In the genomic region with DNA sequence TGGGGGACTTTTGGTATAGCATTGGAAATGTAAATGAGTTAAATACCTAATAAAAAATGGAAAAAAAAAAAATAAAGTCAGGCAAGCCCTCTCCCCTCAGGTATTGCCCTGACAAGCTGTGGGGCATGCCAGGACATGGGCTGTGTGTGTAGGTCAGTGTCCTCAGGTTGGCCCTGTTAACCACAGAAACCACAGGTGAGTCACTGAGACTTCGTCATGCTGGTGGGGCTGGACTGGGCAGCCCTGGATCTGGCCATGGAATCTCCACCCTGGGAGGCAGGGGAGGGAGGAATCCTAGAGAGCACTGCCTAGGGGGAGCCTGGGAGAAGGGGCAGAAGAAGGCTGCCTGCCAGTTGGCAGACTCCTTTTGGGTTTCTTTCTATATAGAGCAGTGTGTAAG, we compare ENCODE assay signal across 32 mouse cellular contexts. TPM values are rescaled to one million over a fixed set of nuclear protein-coding genes. Genes with fewer than 3 reads are reported as not detected.
DNase-seq lines count a peak whose midpoint lies in the region; ATAC-seq and TF ChIP-seq lines count a peak whose summit lies in the region.
"Had no signal": no experiment of that assay in that cellular context is flagged by ENCODE, and none has a peak within 500 bp of the region (broad histone marks: within the 10 kb centered on the region; RNA-seq: fewer than 3 reads in every experiment).

No protein-coding gene starts in this region.

- no peak for DNase-seq in embryonic facial prominence, embryonic 10.5 days (ENCODE audit: low spot score)
- DNase-seq in 3134 (ENCODE audit: extremely low read depth, insufficient read length, low spot score): peak; percentile 56
- DNase-seq in Patski (ENCODE audit: low read depth, low spot score): peak; percentile 57
- peak; percentile 88 for DNase-seq in urinary bladder, postnatal 14 days (ENCODE audit: low spot score)
- DNase-seq in c-Kit-positive CD71-positive TER-119-positive erythroid progenitor cells, embryonic 14.5 days (ENCODE audit: low spot score): no peak
- no peak for DNase-seq in cerebellum, postnatal 10 days
- DNase-seq: adrenal gland, postnatal 10 days; cerebellum, adult 8-10 months; gastrocnemius, postnatal 36 days; heart, adult 2 months; kidney, adult 9 months; kidney, postnatal 14 days; layer of hippocampus, postnatal 36 days; lung, postnatal 36 days; right cerebral cortex, adult 18-20 months; right cerebral cortex, postnatal 4 days; thymus, adult 18-20 months; thymus, postnatal 36 days had no signal

- H3K9me3 ChIP-seq in embryonic facial prominence, embryonic 15.5 days (replicated peaks): no peaks in the 10 kb centered on the region
- no peaks in the 10 kb centered on the region for H3K9me3 ChIP-seq in embryonic facial prominence, embryonic 10.5 days
- H3K9me3 ChIP-seq: forebrain, embryonic 12.5 days; G1E; hindbrain, embryonic 12.5 days; intestine, embryonic 15.5 days; limb, embryonic 13.5 days; liver, embryonic 15.5 days; lung, embryonic 15.5 days; megakaryocyte, embryonic 14.5 days; neural tube, embryonic 13.5 days had no signal

- CTCF ChIA-PET in Patski (lab: Charles Lee): no interaction called here

- no peak overlapping the region for H3K4me3 ChIP-seq in embryonic facial prominence, embryonic 15.5 days (replicated peaks)
- no peak overlapping the region for H3K4me3 ChIP-seq in embryonic facial prominence, embryonic 10.5 days
- H3K4me3 ChIP-seq: forebrain, embryonic 12.5 days; heart, adult 2 months; hindbrain, embryonic 12.5 days; intestine, embryonic 15.5 days; limb, embryonic 13.5 days; liver, embryonic 15.5 days; lung, embryonic 15.5 days; megakaryocyte, embryonic 14.5 days; myocyte; neural tube, embryonic 13.5 days had no signal

- WGBS in embryonic facial prominence, embryonic 15.5 days: 56% methylated on average over 1 of the region's 1 CpGs
- 71% methylated on average over 1 of the region's 1 CpGs for WGBS in embryonic facial prominence, embryonic 10.5 days

- H3K36me3 ChIP-seq in embryonic facial prominence, embryonic 15.5 days: no peaks in the 10 kb centered on the region
- no peaks in the 10 kb centered on the region for H3K36me3 ChIP-seq in embryonic facial prominence, embryonic 10.5 days (replicated peaks)
- H3K36me3 ChIP-seq: forebrain, embryonic 12.5 days; G1E; hindbrain, embryonic 12.5 days; intestine, embryonic 15.5 days; limb, embryonic 13.5 days; liver, embryonic 15.5 days; lung, embryonic 15.5 days; neural tube, embryonic 13.5 days had no signal

- H3K9ac ChIP-seq in embryonic facial prominence, embryonic 15.5 days: no peak overlapping the region
- H3K9ac ChIP-seq: forebrain, embryonic 12.5 days; hindbrain, embryonic 12.5 days; intestine, embryonic 15.5 days; limb, embryonic 13.5 days; liver, embryonic 15.5 days; lung, embryonic 15.5 days; neural tube, embryonic 13.5 days had no signal

- no peak for TF ChIP-seq CTCF in Patski (IDR thresholded peaks at IDR 0.05)

- H3K4me2 ChIP-seq in embryonic facial prominence, embryonic 15.5 days (replicated peaks): no peak overlapping the region
- H3K4me2 ChIP-seq: forebrain, embryonic 12.5 days; hindbrain, embryonic 12.5 days; intestine, embryonic 15.5 days; limb, embryonic 13.5 days; liver, embryonic 15.5 days; lung, embryonic 15.5 days; neural tube, embryonic 13.5 days had no signal

- H3K27me3 ChIP-seq in embryonic facial prominence, embryonic 15.5 days: no peaks in the 10 kb centered on the region
- no peaks in the 10 kb centered on the region for H3K27me3 ChIP-seq in embryonic facial prominence, embryonic 10.5 days (replicated peaks; ENCODE audit: low read depth, poor library complexity, severe bottlenecking)
- H3K27me3 ChIP-seq in Patski: peaks cover 3% of the 10 kb centered on the region
- H3K27me3 ChIP-seq: CH12.LX; hindbrain, embryonic 12.5 days; intestine, embryonic 15.5 days; limb, embryonic 13.5 days; liver, embryonic 15.5 days; lung, embryonic 15.5 days; neural tube, embryonic 13.5 days had no signal

- POLR2A ChIA-PET in Patski (lab: Charles Lee): no interaction called here

- in situ Hi-C loops in Patski (cut with MboI; ENCODE audit: low pct_unique_long_range_greater_than_20kb): no loop called here

- H3K27ac ChIP-seq in embryonic facial prominence, embryonic 15.5 days (replicated peaks): no peak overlapping the region
- no peak overlapping the region for H3K27ac ChIP-seq in embryonic facial prominence, embryonic 10.5 days (replicated peaks)
- H3K27ac ChIP-seq: forebrain, embryonic 12.5 days; heart, adult 2 months; hindbrain, embryonic 12.5 days; intestine, embryonic 15.5 days; limb, embryonic 13.5 days; liver, embryonic 15.5 days; lung, embryonic 15.5 days; neural tube, embryonic 13.5 days had no signal

- peaks cover 24% of the 10 kb centered on the region for H3K4me1 ChIP-seq in embryonic facial prominence, embryonic 15.5 days
- 0 out of 2 replicates have a peak, but pooled peaks cover 3% of the 10 kb centered on the region for H3K4me1 ChIP-seq in embryonic facial prominence, embryonic 10.5 days
- H3K4me1 ChIP-seq: forebrain, embryonic 12.5 days; hindbrain, embryonic 12.5 days; neural tube, embryonic 13.5 days had no signal

- peak; percentile 21; the same call in 1 of the 2 replicates for ATAC-seq in embryonic facial prominence, embryonic 15.5 days (ENCODE audit: insufficient number of reproducible peaks, low FRiP score, low TSS enrichment, low read depth)
- peak; percentile 96 for ATAC-seq in Patski
- ATAC-seq: intestine, embryonic 15.5 days; midbrain, embryonic 16.5 days had no signal

RNA-seq across cellular contexts. Expression of a gene that starts 2.9 kb away (rescaled TPM):
- polyA plus RNA-seq in embryonic facial prominence, embryonic 15.5 days (2015; fragmentation: Nextera tagmentation; extraction: Ambion mirVana): 1.6 and 2.9 TPM in 2 replicates
- polyA plus RNA-seq in embryonic facial prominence, embryonic 10.5 days (2016; fragmentation: Nextera tagmentation; extraction: Ambion mirVana): not detected in 2 replicates
- not detected for polyA plus RNA-seq in Patski (2021)
- polyA plus RNA-seq: embryonic facial prominence, embryonic 11.5 days; forebrain, embryonic 12.5 days; G1E had no signal

RNA-seq across cellular contexts. Expression of a gene that starts 15.1 kb away (rescaled TPM):
- 0.21 and 0.47 TPM in 2 replicates for polyA plus RNA-seq in embryonic facial prominence, embryonic 15.5 days (2015; fragmentation: Nextera tagmentation; extraction: Ambion mirVana)
- 0.50 and 0.57 TPM in 2 replicates for polyA plus RNA-seq in embryonic facial prominence, embryonic 10.5 days (2016; fragmentation: Nextera tagmentation; extraction: Ambion mirVana)
- polyA plus RNA-seq in Patski (2021): not detected
- polyA plus RNA-seq: G1E had no signal

Comparison
In these comparisons a context has a peak if more than half of its experiments do, and no peak if none do; other contexts are left out.
1. DNase-seq: peak in 3134 (single experiment), Patski (single experiment) and urinary bladder, postnatal 14 days (single experiment); none in embryonic facial prominence, embryonic 10.5 days (single experiment), c-Kit-positive CD71-positive TER-119-positive erythroid progenitor cells, embryonic 14.5 days (single experiment) and cerebellum, postnatal 10 days (0 of 2).